Mouse (Mus musculus): ENCODE data around the gene Rps9. TPM values are rescaled to one million over a fixed set of nuclear protein-coding genes. Genes with fewer than 3 reads are reported as not detected.

Rps9 gene
- polyA plus RNA-seq, 1 experiment from 2014 or later, result 791 TPM

DNA sequence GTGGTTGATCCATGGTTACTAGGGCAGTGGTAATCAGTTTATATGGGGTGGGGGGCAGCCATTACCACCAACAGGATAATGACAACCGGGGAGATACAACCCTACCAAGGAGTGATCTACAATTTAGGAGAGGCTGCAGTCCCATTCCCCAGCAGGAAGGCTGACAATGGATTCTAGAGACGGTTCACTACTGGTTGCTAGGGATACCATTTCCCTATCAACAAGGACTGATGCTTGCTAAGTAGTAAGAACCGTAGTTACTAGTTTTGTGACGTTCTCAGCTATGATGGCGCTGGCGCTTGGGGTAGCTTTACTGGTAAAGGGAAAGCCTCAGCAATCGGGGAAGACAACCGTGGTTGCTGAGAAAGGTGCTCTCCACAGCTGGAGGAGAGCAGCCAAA, 19.1 kb upstream of the Rps9 start:
- Histone ChIP-seq H3K36me3 (ENCODE audit: control insufficient read depth, insufficient read depth) (peaks cover 42% of the 10 kb centered on the region), H3K27ac (ENCODE audit: low read depth, low read length) (no peak overlapping the region), H3K9ac (ENCODE audit: low read depth, low read length) (no peak overlapping the region), H3K4me3 (ENCODE audit: low read depth, low read length) (no peak overlapping the region), H3K27me3 (replicated peaks; ENCODE audit: control insufficient read depth, insufficient read depth, low read length) (no peaks in the 10 kb centered on the region), H3K4me1 (replicated peaks; ENCODE audit: control insufficient read depth, insufficient read depth, low read length) (no peaks in the 10 kb centered on the region), H3K9me3 (ENCODE audit: control insufficient read depth) (no peaks in the 10 kb centered on the region), H3K4me2 (replicated peaks; ENCODE audit: low read depth) (no peak overlapping the region)
- 90% methylated on average over 8 of the region's 8 CpGs for WGBS
- ATAC-seq, result no peak
- TF ChIP-seq CTCF (IDR thresholded peaks at IDR 0.05; ENCODE audit: low read depth), result no peak

- no peaks in the 10 kb centered on the region for H3K4me1 ChIP-seq (replicated peaks; ENCODE audit: control insufficient read depth, insufficient read depth, low read length)
- H3K36me3 ChIP-seq (ENCODE audit: control insufficient read depth, insufficient read depth), result peaks cover 41% of the 10 kb centered on the region
- no peak overlapping the region for H3K4me3 ChIP-seq (ENCODE audit: low read depth, low read length)
- no peak for TF ChIP-seq CTCF (IDR thresholded peaks at IDR 0.05; ENCODE audit: low read depth)
- ATAC-seq, result no peak
- no peak overlapping the region for H3K4me2 ChIP-seq (replicated peaks; ENCODE audit: low read depth)
- WGBS, result 88% methylated on average over 31 of the region's 31 CpGs
- no peak overlapping the region for H3K9ac ChIP-seq (ENCODE audit: low read depth, low read length)
- H3K9me3 ChIP-seq (ENCODE audit: control insufficient read depth), result no peaks in the 10 kb centered on the region
- no peaks in the 10 kb centered on the region for H3K27me3 ChIP-seq (replicated peaks; ENCODE audit: control insufficient read depth, insufficient read depth, low read length)
- no peak overlapping the region for H3K27ac ChIP-seq (ENCODE audit: low read depth, low read length)
Observed at GRCm38 (mm10) chr7:3685400-3686187, 18.2 kb upstream of the Rps9 start.

GRCm38 (mm10) chr7:3691919-3692318, 11.9 kb upstream of the Rps9 start:
- Histone ChIP-seq H3K4me1 (replicated peaks; ENCODE audit: control insufficient read depth, insufficient read depth, low read length) (no peaks in the 10 kb centered on the region), H3K36me3 (ENCODE audit: control insufficient read depth, insufficient read depth) (peaks cover 23% of the 10 kb centered on the region), H3K9me3 (ENCODE audit: control insufficient read depth) (no peaks in the 10 kb centered on the region), H3K9ac (ENCODE audit: low read depth, low read length) (peak overlapping the region; percentile 73), H3K27me3 (replicated peaks; ENCODE audit: control insufficient read depth, insufficient read depth, low read length) (no peaks in the 10 kb centered on the region), H3K27ac (ENCODE audit: low read depth, low read length) (no peak overlapping the region), H3K4me2 (replicated peaks; ENCODE audit: low read depth) (peak overlapping the region; percentile 94), H3K4me3 (ENCODE audit: low read depth, low read length) (peak overlapping the region; percentile 79)
- no peak for ATAC-seq
- TF ChIP-seq CTCF (IDR thresholded peaks at IDR 0.05; ENCODE audit: low read depth), result no peak
- WGBS, result 17% methylated on average over 3 of the region's 3 CpGs

DNA sequence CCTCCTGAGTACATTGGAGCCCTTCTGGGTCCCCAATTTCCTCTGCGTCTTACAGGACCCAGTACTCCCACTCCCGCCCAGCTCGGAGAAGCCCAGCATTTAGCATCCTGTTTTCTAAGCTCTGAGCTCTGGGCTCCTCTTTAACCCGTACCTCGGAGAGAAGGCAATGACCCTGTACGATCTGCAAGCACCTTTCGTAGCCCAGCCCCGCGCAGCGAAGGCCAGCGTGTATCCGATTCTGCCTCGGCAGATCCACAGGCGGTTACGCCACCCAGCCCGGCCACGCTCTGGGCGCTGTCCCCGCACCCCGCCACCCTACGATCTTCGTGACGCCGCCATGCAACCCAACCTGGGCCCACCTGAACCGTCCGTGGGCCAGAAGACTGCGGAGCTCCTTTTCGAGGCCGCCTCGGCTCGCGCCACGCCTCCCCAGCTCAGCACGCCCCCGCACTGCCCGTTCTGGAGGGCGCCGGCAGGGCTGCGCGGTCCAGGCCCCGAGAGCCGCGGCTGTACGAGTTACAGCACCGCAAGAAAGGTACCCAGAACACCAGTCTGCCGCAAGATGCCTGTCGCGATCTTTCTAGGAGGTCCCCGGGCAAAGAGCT, 11.3 kb upstream of the Rps9 start, which contains the start of gene Tsen34:
Gene Tsen34, plus strand, starts transcription at position 482 of the 605 bp plus-strand sequence.
- no peak; the same call in 1 of the 2 replicates for TF ChIP-seq CTCF (IDR thresholded peaks at IDR 0.05; ENCODE audit: low read depth)
- peaks cover 21% of the 10 kb centered on the region for H3K36me3 ChIP-seq (ENCODE audit: control insufficient read depth, insufficient read depth)
- peak within 1 kb of the TSS; percentile 94 for H3K4me2 ChIP-seq (replicated peaks; ENCODE audit: low read depth)
- ATAC-seq, result no peak
- H3K27ac ChIP-seq (ENCODE audit: low read depth, low read length), result peak within 1 kb of the TSS; percentile 90
- H3K4me3 ChIP-seq (ENCODE audit: low read depth, low read length), result peak within 1 kb of the TSS; percentile 79
- no peaks in the 10 kb centered on the region for H3K4me1 ChIP-seq (replicated peaks; ENCODE audit: control insufficient read depth, insufficient read depth, low read length)
- H3K9me3 ChIP-seq (ENCODE audit: control insufficient read depth), result no peaks in the 10 kb centered on the region
- no peaks in the 10 kb centered on the region for H3K27me3 ChIP-seq (replicated peaks; ENCODE audit: control insufficient read depth, insufficient read depth, low read length)
- peak within 1 kb of the TSS; percentile 73 for H3K9ac ChIP-seq (ENCODE audit: low read depth, low read length)
- WGBS, result under 1% methylated on average over 48 of the region's 49 CpGs

DNA sequence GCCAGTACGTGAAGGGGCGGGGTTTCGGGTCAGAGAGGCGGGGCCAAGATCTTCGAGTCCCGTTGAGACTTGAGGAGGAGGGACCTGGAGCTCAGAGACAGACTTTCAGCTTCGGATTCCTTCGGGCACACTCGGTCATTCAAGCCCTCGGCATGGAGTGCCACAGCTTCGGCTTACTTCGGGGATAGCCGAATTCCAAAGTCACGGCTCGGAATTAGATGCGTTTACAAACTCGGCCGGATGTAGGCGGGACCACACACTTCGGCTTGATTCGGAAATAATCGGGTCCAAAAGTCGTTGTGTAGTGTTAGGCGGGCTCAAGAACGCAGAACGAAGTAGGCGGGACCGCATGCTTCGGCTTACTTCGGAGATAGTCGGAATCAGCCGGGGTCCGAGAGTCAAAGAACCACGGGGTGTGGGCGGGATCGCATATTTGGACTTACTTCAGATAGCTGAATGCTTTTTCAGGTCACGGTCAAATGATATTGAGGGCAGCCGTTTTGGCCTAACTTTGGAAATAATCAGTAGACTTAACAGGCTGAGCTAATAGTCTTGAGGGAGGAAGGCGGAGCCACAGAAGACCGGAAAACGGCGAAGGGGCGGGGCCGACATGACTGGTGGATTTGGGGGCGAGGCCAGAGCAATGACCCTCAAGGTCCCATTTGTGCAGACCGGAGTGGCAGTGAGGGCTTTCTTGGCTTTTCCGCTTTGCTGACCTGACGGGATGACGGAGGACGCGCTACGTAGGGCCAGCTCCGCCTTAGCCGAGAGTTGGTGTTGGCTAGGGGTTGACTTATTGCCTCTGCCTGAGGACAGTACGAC, 10.6 kb upstream of the Rps9 start, which contains the start of gene Mboat7:
Gene Mboat7, minus strand, starts transcription at position 537 of the 822 bp plus-strand sequence.
- H3K9ac ChIP-seq (ENCODE audit: low read depth, low read length), result peak within 1 kb of the TSS; percentile 73
- H3K4me3 ChIP-seq (ENCODE audit: low read depth, low read length), result peak within 1 kb of the TSS; percentile 79
- no peaks in the 10 kb centered on the region for H3K4me1 ChIP-seq (replicated peaks; ENCODE audit: control insufficient read depth, insufficient read depth, low read length)
- no peak for TF ChIP-seq CTCF (IDR thresholded peaks at IDR 0.05; ENCODE audit: low read depth)
- H3K36me3 ChIP-seq (ENCODE audit: control insufficient read depth, insufficient read depth), result peaks cover 19% of the 10 kb centered on the region
- peak; percentile 92 for ATAC-seq
- peak within 1 kb of the TSS; percentile 90 for H3K27ac ChIP-seq (ENCODE audit: low read depth, low read length)
- WGBS, result under 1% methylated on average over 55 of the region's 55 CpGs
- no peaks in the 10 kb centered on the region for H3K27me3 ChIP-seq (replicated peaks; ENCODE audit: control insufficient read depth, insufficient read depth, low read length)
- peak within 1 kb of the TSS; percentile 94 for H3K4me2 ChIP-seq (replicated peaks; ENCODE audit: low read depth)
- no peaks in the 10 kb centered on the region for H3K9me3 ChIP-seq (ENCODE audit: control insufficient read depth)

GRCm38 (mm10) chr7:3693809-3694075, 10.1 kb upstream of the Rps9 start:
- ATAC-seq, result no peak; the same call in 1 of the 2 replicates
- WGBS, result 0% methylated on average over 18 of the region's 18 CpGs
- Histone ChIP-seq H3K9ac (ENCODE audit: low read depth, low read length) (peak overlapping the region; percentile 73), H3K4me1 (replicated peaks; ENCODE audit: control insufficient read depth, insufficient read depth, low read length) (no peaks in the 10 kb centered on the region), H3K27me3 (replicated peaks; ENCODE audit: control insufficient read depth, insufficient read depth, low read length) (no peaks in the 10 kb centered on the region), H3K9me3 (ENCODE audit: control insufficient read depth) (no peaks in the 10 kb centered on the region), H3K36me3 (ENCODE audit: control insufficient read depth, insufficient read depth) (peaks cover 17% of the 10 kb centered on the region), H3K4me2 (replicated peaks; ENCODE audit: low read depth) (peak overlapping the region; percentile 94), H3K27ac (ENCODE audit: low read depth, low read length) (peak overlapping the region; percentile 90), H3K4me3 (ENCODE audit: low read depth, low read length) (peak overlapping the region; percentile 79)
- TF ChIP-seq CTCF (IDR thresholded peaks at IDR 0.05; ENCODE audit: low read depth), result no peak

Data from intestine, postnatal 0 days (tissue).